Mouse (Mus musculus) liver, postnatal 0 days (tissue): ENCODE measurements around the gene Fbxo44.

Experiments
- CTCF ChIP-seq: sonication (generic); IDR thresholded peaks from 2 replicates; pipeline ENCODE4 v1.5.1; 2016; ENCODE audit warnings: antibody characterized with exemption, low read depth
- EP300 ChIP-seq: IDR thresholded peaks from 2 replicates; pipeline ENCODE4 v1.6.1; 2016; ENCODE audit warnings: antibody characterized with exemption, low read depth, mild to moderate bottlenecking

GRCm38 (mm10) chr4:148160436-148161390, at the start of gene Fbxo44, which contains the start of gene Fbxo2:
- no peak for TF ChIP-seq EP300
- TF ChIP-seq CTCF: no peak
